17 mouse cellular contexts compared by ENCODE assay signal in genomic region chrX:142786160-142787052, GRCm38 (mm10).
A peak's percentile ranks its signal among the peaks of the same experiment; 100 is the strongest.
DNase-seq lines count a peak whose midpoint lies in the region; ATAC-seq and TF ChIP-seq lines count a peak whose summit lies in the region.
"Had no signal": no experiment of that assay in that cellular context is flagged by ENCODE, and none has a peak within 500 bp of the region (broad histone marks: within the 10 kb centered on the region; RNA-seq: fewer than 3 reads in every experiment).

No protein-coding gene starts in this region.

- no peaks in the 10 kb centered on the region for H3K36me3 ChIP-seq in hindbrain, postnatal 0 days (ENCODE audit: insufficient read depth, low read length)
- H3K36me3 ChIP-seq: lung, embryonic 15.5 days had no signal

- H3K27ac ChIP-seq in hindbrain, postnatal 0 days = peak overlapping the region; percentile 29; the same call in 1 of the 2 replicates
- H3K27ac ChIP-seq: embryonic facial prominence, embryonic 10.5 days; kidney, embryonic 15.5 days; lung, embryonic 15.5 days had no signal

- no peaks in the 10 kb centered on the region for H3K4me1 ChIP-seq in hindbrain, postnatal 0 days (ENCODE audit: insufficient read depth, low read length)
- H3K4me1 ChIP-seq: embryonic facial prominence, embryonic 10.5 days; kidney, embryonic 15.5 days; lung, embryonic 15.5 days had no signal

- H3K4me3 ChIP-seq in hindbrain, postnatal 0 days (ENCODE audit: low read length) = no peak overlapping the region
- H3K4me3 ChIP-seq: embryonic facial prominence, embryonic 10.5 days; erythroblast, embryonic 14.5 days; kidney, embryonic 15.5 days; lung, embryonic 15.5 days had no signal

- peak; percentile 9 for DNase-seq in layer of hippocampus, adult 11-12 months (ENCODE audit: low spot score)
- DNase-seq in layer of hippocampus, adult 9-10 months (ENCODE audit: low spot score) = no peak
- DNase-seq in right cerebral cortex, postnatal 10 days (ENCODE audit: low spot score in 2 of 2) = peak; percentile 51 to 71
- no peak for DNase-seq in right cerebral cortex, postnatal 36 days (ENCODE audit: low spot score in 2 of 2)
- peak; percentile 17 for DNase-seq in hindbrain, postnatal 0 days (ENCODE audit: low spot score)
- DNase-seq in embryo, embryonic 9.5 days (ENCODE audit: extremely low spot score) = no peak
- DNase-seq: adrenal gland, postnatal 14 days; heart, adult 11 months; spleen, adult 18-20 months; thymus, postnatal 25 days had no signal

- TF ChIP-seq CTCF in hindbrain, postnatal 0 days (IDR thresholded peaks at IDR 0.05; ENCODE audit: low read depth) = no peak

- no peaks in the 10 kb centered on the region for H3K27me3 ChIP-seq in hindbrain, postnatal 0 days (ENCODE audit: insufficient read depth, low read length)
- H3K27me3 ChIP-seq: lung, embryonic 15.5 days had no signal

- H3K4me2 ChIP-seq in hindbrain, postnatal 0 days (ENCODE audit: low read depth, low read length) = no peak overlapping the region
- H3K4me2 ChIP-seq: kidney, embryonic 15.5 days; liver, embryonic 11.5 days; lung, embryonic 15.5 days had no signal

- 62% methylated on average over 10 of the region's 10 CpGs for WGBS in hindbrain, postnatal 0 days

- no peak for ATAC-seq in hindbrain, postnatal 0 days
- no peak for ATAC-seq in megakaryocyte-erythroid progenitor cell, adult 5-6 weeks (replicated peaks; ENCODE audit: low FRiP score, low TSS enrichment, poor library complexity, severe bottlenecking)

- no peaks in the 10 kb centered on the region for H3K9me3 ChIP-seq in hindbrain, postnatal 0 days (ENCODE audit: low read length)
- H3K9me3 ChIP-seq: embryonic facial prominence, embryonic 10.5 days; G1E; kidney, embryonic 15.5 days; lung, embryonic 15.5 days had no signal

- no peak overlapping the region for H3K9ac ChIP-seq in hindbrain, postnatal 0 days (replicated peaks; ENCODE audit: low read length)
- H3K9ac ChIP-seq: kidney, embryonic 15.5 days; lung, embryonic 15.5 days had no signal

Comparison
In these comparisons a context has a peak if more than half of its experiments do, and no peak if none do; other contexts are left out.
1. DNase-seq: peak in layer of hippocampus, adult 11-12 months (single experiment), right cerebral cortex, postnatal 10 days (2 of 2) and hindbrain, postnatal 0 days (single experiment); none in layer of hippocampus, adult 9-10 months (single experiment), right cerebral cortex, postnatal 36 days (0 of 2) and embryo, embryonic 9.5 days (single experiment).